Mouse (Mus musculus) CD4-positive, CD25-positive, alpha-beta regulatory T cell, adult 2 months (primary cell): ENCODE measurements around the gene Gmps.

Experiments
- DNase-seq: peaks from one replicate; pipeline ENCODE4 v3.0.0-alpha.2; 2012; ENCODE audit warnings: low read depth, low spot score

Gmps gene

DNA sequence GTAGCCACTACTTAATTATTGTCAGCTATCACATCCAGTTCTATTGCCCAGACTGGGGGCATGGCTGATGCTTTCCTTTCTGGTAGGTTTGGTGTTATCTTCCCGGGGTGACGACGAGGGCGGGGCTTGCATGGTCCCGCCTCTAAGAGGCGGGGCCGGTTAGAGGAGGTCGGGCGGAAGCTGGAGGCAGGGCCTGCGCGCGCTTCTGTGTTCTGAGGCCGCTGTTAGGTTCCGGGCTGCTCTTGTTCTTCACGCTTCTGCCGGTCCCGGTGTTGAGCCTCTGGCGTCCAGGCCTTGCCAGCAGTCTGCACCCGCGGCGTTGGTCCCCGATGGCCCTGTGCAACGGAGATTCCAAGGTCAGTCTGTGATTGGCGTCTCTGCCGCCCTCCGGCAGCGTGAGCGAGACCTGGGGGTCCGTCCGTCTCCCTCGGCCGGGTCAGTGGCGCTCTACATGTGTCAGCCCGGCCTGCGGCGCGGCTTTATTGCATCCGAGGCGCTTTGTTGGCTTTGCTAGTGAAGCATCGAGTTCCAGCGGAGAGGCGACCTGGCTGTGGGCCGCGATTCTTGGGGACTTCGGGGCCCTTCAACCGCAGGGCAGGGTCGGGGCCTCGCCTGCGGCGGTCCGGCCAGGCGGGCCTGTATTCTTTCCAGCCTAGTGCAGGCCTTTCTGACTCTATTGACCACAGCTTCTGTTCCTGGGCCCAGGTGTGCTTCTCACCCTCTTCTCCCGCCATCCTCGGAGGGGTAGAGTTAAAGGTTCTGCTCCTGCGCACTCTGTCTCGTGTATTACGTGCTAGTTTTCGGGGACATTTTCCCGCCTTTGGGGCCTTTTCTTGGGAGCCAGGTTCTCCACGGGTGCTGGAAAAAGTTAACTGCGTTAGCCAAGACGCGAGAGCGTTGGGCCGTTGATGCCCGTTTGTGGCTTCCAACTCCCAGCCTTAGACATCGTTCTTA is at the start of gene Gmps:
TSS of gene Gmps (plus strand) at position 152 of the 954 bp plus-strand sequence.
- DNase-seq: peak; percentile 97

DNA sequence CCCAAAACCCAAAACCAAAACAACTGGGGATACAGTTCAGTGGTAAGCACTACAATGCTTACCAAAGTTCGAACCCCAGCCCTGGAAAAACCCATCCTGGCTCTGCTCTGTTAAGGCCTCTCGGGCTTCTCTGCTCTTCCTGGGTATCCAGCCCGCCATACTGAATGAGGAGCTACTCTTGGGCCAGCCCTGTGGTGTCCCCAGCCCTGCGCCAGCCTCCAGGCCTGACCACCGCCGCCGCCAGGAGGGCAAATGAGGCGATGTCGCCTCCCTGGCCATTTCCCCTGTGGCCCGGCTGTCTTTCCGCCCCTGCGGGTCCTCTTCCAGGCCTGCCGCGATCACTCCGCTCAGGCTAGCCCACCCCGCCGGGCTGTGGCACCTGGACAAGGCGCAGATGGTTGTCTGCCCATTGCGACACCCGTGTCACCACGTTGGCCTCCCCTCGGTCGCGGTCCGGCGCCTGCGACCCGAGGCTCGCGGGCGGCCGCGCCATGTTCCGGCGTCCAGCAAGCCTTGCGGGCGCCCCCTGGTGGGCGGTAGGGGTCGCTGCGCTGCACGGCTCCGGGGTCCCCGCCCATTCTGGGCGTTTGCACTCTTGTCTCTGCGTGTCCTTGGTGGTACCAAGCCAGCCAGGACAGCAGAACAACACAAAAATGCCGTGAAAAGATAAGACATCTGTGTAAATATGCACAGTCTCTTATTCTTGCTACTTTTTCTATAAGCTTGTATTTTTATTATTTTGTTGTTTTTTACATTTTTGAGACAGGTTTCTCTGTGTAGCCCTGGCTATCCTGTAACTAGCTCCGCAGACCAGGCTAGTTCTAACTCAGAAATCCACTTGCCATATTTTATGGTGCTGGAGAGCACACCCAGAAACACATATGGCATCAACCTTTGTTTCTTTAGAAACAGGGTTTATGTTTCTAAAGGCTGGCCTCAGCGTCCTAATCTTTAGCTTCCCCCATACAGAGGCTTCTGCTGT is 46.7 kb upstream of the Gmps start, which contains the start of gene E130311K13Rik:
TSS of gene E130311K13Rik (minus strand) at position 595 of the 982 bp plus-strand sequence.
- DNase-seq: peak; percentile 91

DNA sequence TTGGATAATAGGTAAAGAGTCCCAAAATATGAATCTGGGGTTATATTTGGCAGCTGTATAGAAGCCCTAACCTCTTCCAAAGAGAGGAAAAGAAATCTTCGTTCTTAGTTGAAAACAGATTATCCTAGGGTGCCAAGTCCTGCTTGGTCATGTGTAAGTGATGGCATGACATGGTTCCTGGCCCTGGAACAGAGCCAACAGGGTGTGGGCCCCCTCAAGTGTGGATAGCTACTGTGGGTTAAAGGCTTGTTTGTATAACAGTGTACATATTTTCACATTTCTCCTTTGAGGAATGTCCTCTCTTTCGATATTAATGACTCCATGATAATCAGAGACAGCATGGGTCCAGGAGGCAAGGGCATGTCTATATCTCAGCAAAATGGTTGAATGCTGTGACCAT is 37.0 kb upstream of the Gmps start:
- DNase-seq: no peak

DNA sequence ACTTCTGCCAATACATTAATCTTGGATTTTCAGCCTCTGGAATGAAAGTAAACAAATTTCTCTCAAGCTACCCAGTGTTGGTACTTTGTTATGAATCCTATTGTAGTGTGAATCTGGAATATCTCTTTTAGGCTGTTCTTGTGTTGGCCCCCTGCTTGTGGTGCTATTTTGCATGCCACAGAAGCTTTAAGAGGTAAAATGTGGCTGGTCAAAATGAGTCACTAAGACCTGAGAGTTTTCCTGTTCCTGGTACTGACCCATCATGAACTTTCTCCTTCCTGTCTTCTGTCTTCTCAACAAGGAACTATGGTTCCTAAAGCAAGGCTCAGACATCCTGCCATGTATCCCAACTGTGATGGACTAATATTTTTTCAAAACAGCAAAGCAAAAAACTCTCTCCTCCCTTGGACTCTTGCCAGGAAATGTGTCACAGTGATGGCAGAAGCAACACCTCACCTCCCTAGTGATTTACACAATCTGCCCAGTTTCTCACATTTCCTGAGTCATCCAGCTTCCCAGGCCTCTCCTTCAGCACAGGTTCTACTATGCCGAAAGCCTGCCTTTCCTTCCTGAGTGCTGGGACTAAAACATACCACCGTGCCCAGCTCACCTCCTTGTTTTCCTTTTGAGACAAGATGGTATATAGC is 34.6 kb upstream of the Gmps start:
- no peak for DNase-seq

DNA sequence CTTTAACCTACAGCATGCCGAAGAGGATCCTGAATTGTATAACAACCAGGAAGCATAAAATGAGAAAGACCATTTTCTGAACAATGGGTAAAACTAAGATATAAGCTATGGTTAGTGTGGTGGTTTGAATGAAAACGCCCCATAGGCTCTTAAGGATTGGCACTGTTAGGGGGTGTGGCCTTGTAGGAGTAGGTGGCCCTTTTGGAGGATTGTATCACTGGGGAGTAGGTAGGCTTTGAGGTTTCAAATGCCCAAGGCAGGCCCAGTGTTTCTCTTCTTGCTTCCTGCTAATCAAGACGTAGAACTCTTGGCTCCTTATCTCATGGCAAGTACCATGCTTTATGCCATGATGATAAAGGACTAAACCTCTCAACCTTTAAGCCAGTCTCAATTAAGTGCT is 26.1 kb upstream of the Gmps start:
- DNase-seq: no peak

DNA sequence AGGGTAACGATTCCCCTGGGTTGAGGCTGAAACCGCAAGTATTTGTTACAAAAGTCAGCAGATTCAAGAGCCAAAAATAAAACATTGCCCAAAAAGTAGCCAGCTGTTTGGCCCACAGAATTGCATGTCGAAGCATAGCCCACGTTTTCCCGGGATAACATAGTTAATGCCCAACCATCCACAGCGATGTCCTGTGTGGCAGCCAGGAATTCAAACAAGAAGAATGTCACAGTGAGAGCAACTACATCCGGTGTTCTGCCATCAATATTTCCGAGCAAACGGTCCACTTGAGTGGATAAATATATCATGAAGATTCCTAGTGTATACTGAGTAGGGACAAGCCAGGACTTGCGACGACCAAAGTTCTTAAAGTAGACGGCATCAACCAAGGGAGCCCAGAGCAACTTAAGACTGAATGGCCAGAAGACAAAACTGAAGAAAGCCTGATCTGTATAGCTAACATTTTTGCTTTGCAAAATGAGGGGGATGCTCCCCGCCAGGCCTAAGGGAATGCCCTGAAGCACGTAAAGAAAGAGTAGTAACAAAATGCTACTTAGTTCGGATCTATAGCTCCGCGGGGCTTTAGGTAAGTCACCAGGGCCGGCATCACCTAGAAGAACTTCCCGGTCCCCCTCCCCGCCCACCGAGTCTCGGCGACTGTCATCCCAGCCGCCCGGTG is 12.3 kb upstream of the Gmps start:
- DNase-seq: peak; percentile 34

DNA sequence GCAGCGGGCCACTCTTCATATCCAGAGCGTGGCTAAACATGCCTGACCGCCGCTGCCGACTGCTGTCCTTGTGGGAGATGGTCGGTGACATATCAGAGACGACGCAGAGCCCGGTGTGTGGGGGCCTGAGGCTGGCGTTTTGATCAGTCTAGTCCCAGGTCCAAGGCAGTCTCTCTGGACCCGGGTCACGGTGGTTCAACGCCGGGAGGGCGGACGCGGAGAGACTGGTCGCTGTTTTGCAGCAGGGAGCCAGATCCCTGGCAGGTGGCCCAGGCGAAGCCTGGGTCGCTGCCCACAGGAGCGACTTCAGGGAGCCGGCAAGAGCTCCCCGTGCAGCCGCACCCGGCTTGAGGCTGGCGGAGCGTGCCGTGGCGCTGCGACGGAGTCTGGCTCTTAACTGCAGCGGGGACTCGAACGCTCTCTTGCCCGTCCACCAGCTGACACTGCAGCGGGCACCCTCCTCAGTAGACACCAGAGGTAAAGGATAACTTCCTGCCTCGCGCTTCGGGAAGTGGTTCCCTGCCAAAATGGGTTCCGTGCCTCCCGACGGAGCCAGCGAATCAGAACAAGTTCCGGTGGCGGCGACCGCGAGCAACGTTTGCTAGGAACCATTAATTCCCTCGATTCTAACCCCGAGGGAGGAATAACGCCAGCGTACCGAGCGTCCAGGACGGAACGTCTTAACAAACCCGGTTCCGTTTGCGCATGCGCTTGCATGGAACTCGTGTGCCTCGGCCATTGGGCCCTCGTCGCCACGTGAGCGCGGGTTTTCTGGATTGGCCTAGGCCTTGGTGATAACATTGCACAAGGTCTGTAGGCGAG is 11.6 kb upstream of the Gmps start, which contains the start of gene Slc33a1:
TSS of gene Slc33a1 (minus strand) at position 669 of the 822 bp plus-strand sequence.
- DNase-seq: peak; percentile 100

DNA sequence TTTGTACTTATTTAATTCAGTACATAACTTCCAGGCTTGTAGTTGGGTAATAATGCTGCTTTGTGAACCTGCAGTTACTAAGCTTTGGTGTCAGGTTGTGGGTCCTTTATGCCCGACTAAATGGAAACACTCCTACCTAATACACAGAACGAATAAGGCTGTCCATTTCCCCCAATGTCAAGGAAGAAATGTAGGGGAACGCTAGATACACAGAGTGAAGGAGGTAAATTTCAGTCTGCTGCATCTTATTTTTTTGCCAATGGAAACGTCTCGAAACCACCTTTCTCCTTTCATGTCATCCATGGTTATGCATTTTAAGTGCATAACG is 11.0 kb upstream of the Gmps start:
- DNase-seq: no peak

DNA sequence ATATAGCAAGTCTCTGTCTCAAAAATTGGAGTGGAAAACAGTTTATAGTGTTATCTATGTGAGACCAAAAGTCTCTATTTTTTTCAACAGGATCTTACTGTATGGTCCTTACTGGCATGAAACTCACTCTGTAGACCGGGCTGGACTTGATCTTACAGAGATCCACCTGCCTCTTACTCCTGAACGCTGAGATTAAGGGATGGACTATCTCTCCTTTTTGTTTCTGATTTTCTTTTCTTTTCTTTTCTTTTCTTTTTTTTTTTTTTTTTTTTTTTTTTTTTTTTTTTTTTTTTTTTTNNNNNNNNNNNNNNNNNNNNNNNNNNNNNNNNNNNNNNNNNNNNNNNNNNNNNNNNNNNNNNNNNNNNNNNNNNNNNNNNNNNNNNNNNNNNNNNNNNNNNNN is 10.0 kb upstream of the Gmps start:
- DNase-seq: no peak

DNA sequence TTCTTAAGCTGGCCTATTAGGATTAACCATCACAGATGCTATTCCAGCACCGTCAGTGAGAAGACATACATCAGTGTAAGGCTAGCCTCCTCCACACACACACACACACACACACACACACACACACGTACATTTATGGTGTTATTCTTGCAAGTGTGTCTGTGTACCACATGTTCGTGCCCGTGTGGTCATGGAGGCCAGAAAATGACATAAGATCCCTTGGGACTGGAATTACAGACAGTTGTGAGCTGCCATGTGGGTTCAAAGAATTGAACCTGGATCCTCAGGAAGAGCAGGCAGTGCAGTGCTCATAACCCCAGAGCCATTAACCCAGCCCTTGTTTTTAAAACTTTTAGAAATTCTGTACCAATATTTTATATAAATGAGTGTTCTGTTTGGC is 2.0 kb downstream of the Gmps start:
- DNase-seq: no peak

DNA sequence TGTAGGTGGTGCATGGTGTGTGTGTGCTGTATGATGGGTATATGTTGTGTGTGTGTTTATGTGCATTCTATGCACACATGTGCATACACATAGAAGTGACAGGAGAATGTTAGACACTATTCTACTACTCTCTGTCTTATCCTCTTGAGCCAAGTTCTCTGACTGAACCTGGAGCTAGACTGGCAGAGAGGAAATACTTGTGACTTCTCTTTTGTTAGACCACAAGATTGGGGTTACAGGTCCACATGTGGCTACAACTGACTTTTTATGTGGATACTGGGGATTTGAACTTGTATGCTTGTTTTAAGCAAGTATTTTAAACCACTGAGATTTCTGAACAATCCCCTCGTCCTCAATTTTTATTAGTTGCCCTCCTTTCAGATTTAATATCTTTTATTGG is 10.8 kb downstream of the Gmps start:
- DNase-seq: no peak

DNA sequence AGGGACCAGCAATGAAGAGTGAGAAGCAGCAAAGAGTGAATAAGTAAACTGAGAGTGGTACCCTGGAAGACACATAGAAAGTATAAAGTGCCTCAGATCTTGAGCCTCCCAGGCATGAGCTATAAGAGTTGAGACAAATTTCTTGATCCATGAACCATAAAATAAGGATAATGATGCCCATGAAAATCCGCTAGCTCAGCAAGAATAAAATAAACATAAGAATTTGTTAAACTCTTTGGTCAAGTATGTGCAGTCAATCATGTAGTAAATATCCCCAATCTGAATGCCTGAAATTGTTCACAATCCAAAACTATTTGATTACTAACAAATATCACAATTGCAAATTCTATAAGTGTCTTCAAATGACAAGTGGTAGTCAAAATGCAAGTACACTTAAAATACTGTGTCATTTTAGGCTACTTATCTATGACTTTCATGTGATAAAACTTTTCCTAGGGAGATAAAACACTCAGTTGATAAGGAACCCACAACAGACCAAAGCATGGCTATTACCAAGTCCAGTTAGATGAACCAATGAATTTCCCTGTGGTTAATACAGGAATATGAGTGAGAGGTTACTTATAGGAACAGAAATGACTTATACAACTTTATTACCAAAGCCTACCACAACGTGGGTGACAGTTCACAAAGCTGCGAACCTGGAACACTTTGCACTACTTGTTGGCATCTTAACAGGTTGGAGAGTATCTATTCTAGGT is 13.0 kb downstream of the Gmps start:
- no peak for DNase-seq

DNA sequence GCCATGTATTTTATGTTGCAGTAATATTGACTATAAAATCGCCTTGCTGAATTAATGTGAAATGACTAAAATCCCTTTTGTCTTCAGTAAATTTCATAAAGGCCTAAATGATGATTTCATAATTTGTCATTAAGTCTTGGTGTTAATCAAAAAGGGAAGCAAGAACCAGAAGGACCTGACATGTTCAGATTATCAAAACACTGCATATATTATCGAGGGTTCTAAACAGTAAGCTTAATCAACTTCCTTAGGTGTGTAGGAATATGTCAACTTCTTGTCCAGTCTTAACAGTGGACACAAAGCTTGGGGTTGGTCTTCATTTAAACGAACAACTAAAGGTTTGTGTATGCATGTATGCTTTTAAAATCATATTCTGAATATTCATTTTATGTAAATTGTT is 45.5 kb downstream of the Gmps start:
- no peak for DNase-seq

DNA sequence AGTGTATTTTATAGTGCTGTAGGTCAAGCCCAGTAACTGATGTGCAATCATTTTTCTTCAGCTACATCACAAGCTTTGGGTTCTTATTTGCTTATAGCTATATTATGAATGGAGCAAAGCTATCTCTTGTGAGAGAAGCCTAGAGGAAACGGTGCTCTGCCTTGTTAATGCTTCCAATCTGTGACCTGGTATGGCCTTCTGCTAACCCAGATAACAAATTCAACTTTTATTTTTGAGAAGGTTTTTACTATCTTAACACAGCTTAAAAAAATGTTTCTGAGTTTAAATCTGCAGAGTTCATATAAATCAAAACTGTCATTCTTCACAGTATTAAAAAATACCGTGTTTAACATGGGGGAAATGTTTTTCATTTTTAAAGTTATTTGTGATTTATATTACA is 46.0 kb downstream of the Gmps start:
- no peak for DNase-seq

DNA sequence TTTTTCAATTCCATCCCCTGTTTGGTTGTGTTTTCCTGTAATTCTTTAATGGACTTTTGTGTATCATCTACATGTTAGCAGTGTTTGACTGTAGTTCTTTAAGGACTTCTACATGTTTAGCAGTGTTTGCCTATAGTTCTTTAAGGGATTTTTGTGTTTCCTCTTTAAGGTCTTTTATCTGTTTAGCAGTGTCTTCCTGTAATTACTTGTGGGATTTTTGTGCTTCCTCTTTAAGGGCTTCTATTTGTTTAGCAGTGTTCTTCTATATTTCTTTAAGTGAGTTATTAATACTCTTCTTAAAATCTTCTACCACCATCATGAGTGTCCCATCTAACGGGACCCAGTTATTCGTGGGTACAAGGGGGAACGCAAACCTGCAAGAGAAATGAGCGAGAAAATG is 53.9 kb downstream of the Gmps start:
- no peak for DNase-seq

DNA sequence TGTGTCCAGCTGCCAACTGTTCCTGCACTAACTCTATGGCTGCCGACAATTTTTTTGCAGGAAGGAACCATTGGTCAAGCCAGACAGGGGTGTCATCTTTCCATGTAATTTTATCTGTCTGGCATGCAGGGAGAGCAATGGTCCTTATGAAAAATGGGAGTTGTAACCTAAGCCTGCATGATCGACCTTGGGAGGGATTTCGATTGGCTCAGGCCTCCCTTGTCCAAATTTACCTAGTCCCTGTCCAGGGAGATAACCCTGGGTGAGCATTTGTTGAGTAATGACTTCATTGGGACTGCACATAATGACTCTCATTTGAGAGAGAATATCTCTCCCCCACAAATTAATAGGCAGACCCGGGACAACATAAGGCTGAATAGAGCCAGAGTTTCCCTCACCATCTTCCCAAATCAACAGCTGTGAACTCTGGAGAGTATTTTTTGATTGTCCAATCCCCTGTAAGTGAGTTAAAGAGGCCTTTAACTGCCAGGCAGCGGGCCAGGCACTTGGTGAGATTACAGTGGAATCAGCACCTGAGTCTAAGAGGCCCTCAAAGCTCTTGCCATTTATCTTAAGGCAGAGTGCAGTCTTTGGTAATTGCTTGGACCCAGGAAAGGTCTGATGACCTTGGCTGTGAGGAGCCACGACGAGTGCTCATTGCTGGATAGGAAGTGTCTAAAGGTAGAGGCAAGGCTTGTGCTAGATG is 62.4 kb downstream of the Gmps start:
- DNase-seq: no peak

DNA sequence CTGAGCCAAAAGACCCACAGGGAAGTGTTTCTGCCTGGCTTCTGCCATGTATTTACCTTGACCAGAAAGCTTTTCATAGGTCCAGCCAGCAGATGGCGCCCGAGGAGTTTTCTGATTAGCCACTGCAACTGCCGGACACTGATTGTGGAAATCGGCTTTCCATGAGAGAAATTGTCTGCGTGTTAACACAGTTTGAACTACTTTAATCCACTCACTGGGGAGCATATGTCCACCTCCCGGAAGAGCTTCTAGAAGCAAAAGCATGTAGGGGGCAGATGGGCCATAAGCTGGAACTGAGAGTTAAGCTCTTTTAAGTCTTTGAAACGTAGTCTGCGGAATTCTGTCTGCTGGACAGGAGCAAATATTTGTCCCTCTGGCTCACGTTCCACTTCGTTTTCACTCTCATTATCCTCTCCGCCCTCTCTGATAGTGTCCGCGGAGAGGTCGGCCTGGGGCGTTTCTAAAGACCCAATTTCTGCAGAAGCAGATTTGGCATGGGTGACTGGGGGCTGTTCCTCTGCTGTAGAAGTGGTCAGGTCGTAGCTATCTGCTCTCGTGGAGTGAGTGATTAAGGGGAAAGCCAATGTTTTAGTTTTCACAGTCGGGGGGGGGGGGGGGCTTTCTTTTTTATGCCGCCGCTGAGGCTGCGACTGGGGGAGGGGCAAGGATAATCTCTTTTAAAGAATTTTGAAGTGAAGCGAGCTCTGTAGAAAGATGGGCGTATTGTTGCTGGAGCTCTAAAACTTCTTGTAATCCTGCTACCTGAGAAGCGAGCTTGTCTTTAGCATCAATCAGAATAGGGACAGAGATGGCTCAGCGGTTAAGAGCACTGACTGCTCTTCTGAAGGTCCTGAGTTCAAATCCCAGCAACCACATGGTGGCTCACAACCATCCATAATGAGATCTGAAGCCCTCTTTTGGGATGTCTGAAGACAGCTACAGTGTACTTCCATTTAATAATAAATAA is 64.2 kb downstream of the Gmps start:
- peak; percentile 66 for DNase-seq
